Mouse (Mus musculus): ENCODE measurements around the gene Nme8.

DNA sequence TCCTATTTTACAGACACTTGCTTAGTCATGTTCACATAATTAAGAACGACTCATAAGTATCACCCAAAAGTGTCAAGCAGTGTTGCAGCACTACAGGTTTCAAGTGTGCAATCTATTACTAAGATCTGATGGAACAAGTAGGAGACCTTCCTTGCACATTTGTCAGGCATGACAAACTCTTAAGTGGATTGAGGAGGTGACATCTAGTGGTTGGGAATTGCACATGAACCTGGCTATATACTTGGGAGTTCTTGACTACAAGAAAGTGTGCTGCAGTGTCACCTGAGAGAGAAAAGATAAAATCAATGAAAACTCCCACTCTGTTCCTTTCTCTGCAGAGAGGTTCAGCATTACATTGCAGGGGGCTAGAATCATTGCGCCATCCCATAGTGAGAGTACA, 53.4 kb downstream of the Nme8 start:
- TF ChIP-seq POLR2A (IDR thresholded peaks at IDR 0.05; ENCODE audit: borderline replicate concordance, insufficient read depth, low read length) (no peak), CTCF (IDR thresholded peaks at IDR 0.05; ENCODE audit: borderline replicate concordance, insufficient read depth, low read depth, low read length) (no peak; the same call in 1 of the 2 replicates)

Measured in cerebellum, adult 2 months (tissue).